Mouse (Mus musculus): ENCODE measurements around the gene 4931406P16Rik. TPM values are rescaled to one million over a fixed set of nuclear protein-coding genes. Genes with fewer than 3 reads are reported as not detected.

The 4931406P16Rik gene
- polyA plus RNA-seq, 1 experiment, result 31.9 TPM

DNA sequence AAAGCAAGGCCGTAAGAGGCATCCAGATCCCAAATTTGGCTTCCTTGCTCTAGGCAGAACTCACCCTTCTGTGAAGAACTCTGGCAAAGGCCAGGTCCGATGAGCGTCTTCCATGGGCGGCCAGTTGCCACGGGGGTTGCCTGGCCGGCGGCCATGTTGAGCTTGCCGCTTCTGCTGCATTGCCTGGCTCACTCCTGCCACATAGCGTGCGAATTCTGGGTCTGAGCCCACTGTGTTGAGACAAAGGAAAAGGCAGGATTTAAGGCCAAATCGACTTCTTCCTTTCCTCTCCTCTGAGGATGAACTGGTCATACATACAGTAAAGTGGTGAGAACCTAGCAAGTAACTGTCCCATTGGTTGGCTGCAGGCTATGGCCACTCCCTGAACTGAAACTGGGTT is 71.2 kb downstream of the 4931406P16Rik start:
- Histone ChIP-seq H3K4me1 (replicated peaks; ENCODE audit: control insufficient read depth, insufficient read depth, low read length) (no peaks in the 10 kb centered on the region), H3K27ac (ENCODE audit: control insufficient read depth, insufficient read depth, low read length) (no peak overlapping the region), H3K36me3 (ENCODE audit: control insufficient read depth, insufficient read depth, low read length) (peaks cover 32% of the 10 kb centered on the region), H3K4me3 (ENCODE audit: control insufficient read depth, insufficient read depth, low read length) (no peak overlapping the region), H3K27me3 (ENCODE audit: control insufficient read depth, insufficient read depth, low read length) (no peaks in the 10 kb centered on the region)
- TF ChIP-seq CTCF (IDR thresholded peaks at IDR 0.05; ENCODE audit: borderline replicate concordance, control insufficient read depth, extremely low read depth, insufficient read depth, low read length, poor library complexity), result no peak
- no peak for TF ChIP-seq POLR2A (IDR thresholded peaks at IDR 0.05; ENCODE audit: control insufficient read depth, extremely low read depth, insufficient read depth, low read length, poor library complexity)
- DNase-seq, result no peak
- 98% methylated on average over 11 of the region's 11 CpGs for whole genome bisulfite sequencing

DNA sequence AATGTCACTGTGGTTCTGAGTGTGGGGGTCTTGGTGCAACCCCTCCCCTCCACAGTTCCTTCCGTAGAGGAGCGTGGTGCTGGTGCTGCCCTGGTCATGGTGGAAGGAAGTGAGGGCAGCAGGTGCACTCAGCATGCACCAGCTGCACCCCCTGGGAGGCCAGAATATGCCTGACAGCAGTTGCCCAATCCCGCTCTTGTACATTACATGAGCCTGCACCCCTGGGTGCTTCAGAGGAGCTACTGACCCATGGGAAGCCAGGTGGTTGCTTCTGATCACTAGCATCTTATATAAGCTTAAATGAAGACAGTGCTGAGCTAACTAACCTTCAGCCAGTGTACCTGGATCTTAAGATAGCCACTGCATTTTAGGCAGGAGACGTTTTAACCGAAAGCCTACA is 75.3 kb downstream of the 4931406P16Rik start:
- no peak for TF ChIP-seq CTCF (IDR thresholded peaks at IDR 0.05; ENCODE audit: borderline replicate concordance, control insufficient read depth, extremely low read depth, insufficient read depth, low read length, poor library complexity)
- no peak for TF ChIP-seq POLR2A (IDR thresholded peaks at IDR 0.05; ENCODE audit: control insufficient read depth, extremely low read depth, insufficient read depth, low read length, poor library complexity)
- DNase-seq, result no peak
- H3K4me3 ChIP-seq (ENCODE audit: control insufficient read depth, insufficient read depth, low read length), result no peak overlapping the region
- H3K36me3 ChIP-seq (ENCODE audit: control insufficient read depth, insufficient read depth, low read length), result peaks cover 13% of the 10 kb centered on the region
- no peaks in the 10 kb centered on the region for H3K27me3 ChIP-seq (ENCODE audit: control insufficient read depth, insufficient read depth, low read length)
- no peak overlapping the region for H3K27ac ChIP-seq (ENCODE audit: control insufficient read depth, insufficient read depth, low read length)
- H3K4me1 ChIP-seq (replicated peaks; ENCODE audit: control insufficient read depth, insufficient read depth, low read length), result peaks cover 9% of the 10 kb centered on the region
- 84% methylated on average over 5 of the region's 5 CpGs for WGBS

DNA sequence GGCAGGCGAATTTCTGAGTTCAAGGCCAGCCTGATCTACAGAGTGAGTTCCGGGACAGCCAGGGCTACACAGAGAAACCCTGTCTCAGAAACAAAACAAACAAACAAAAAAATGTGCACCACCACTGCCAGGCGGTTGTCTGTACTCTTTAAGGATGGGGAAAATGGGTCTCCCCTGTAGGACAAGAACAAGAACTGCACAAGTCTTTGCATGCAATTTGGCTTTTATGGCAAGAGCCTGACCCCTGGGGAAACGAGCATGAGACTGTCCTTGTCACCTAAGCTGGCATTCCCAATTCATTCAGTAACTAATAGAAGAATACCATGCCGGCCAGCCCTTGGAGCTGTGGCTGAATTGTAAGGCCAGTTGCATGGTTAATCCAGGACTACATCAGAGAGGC is 77.7 kb downstream of the 4931406P16Rik start:
- no peak overlapping the region for H3K27ac ChIP-seq (ENCODE audit: control insufficient read depth, insufficient read depth, low read length)
- peaks cover 9% of the 10 kb centered on the region for H3K4me1 ChIP-seq (replicated peaks; ENCODE audit: control insufficient read depth, insufficient read depth, low read length)
- DNase-seq, result no peak
- H3K36me3 ChIP-seq (ENCODE audit: control insufficient read depth, insufficient read depth, low read length), result peaks cover 9% of the 10 kb centered on the region
- no peak for TF ChIP-seq POLR2A (IDR thresholded peaks at IDR 0.05; ENCODE audit: control insufficient read depth, extremely low read depth, insufficient read depth, low read length, poor library complexity)
- no peak for TF ChIP-seq CTCF (IDR thresholded peaks at IDR 0.05; ENCODE audit: borderline replicate concordance, control insufficient read depth, extremely low read depth, insufficient read depth, low read length, poor library complexity)
- WGBS, result 87% methylated on average over 5 of the region's 5 CpGs
- no peak overlapping the region for H3K4me3 ChIP-seq (ENCODE audit: control insufficient read depth, insufficient read depth, low read length)
- no peaks in the 10 kb centered on the region for H3K27me3 ChIP-seq (ENCODE audit: control insufficient read depth, insufficient read depth, low read length)

DNA sequence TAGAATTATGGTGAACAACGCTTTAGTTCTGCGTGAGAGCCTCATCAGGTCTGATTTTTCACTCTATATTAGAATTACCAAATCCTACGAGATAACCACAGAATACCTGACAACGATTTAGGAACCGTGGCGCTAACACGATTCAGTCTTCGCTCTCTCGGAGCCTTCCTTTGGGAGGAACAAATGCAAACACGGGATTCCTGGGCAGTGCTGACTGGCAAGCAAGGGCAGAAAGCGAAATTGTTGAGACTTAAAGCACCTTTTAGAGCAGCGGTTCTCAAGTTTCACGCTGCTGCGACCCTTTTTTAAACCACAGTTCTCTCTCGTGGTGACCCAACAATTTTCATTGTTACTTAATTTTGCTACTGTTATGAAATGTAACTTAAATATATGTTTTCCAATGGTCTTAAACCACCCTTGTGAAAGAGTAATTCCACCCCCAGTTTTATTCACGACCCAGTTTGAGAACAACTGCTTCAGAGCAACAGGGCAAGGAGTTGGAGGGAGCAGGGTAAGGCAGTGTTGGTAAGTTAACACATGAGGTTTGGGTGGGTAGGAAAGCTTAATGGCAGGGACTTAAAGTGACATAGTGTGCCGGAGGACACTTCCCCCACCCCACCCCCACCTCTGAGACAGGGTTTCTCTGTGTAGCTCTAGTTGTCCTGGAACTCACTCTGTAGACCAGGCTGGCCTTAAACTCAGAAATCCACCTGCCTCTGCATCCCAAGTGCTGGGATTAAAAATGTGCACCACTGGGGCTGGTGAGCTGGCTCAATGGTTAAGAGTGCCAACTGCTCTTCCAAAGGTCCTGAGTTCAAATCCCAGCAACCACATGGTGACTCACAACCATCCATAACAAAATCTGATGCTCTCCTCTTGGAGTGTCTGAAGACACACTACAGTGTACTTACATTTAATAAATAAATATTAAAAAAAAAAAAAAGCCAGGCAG is 78.5 kb downstream of the 4931406P16Rik start:
- peaks cover 4% of the 10 kb centered on the region; the same call in 1 of the 2 replicates for H3K36me3 ChIP-seq (ENCODE audit: control insufficient read depth, insufficient read depth, low read length)
- H3K4me1 ChIP-seq (replicated peaks; ENCODE audit: control insufficient read depth, insufficient read depth, low read length), result peaks cover 9% of the 10 kb centered on the region
- H3K27ac ChIP-seq (ENCODE audit: control insufficient read depth, insufficient read depth, low read length), result 0 out of 2 replicates have a peak overlapping the region, but pooled peaks have one; percentile 3
- peak overlapping the region; percentile 15 for H3K4me3 ChIP-seq (ENCODE audit: control insufficient read depth, insufficient read depth, low read length)
- H3K27me3 ChIP-seq (ENCODE audit: control insufficient read depth, insufficient read depth, low read length), result no peaks in the 10 kb centered on the region
- TF ChIP-seq CTCF (IDR thresholded peaks at IDR 0.05; ENCODE audit: borderline replicate concordance, control insufficient read depth, extremely low read depth, insufficient read depth, low read length, poor library complexity) (no peak), POLR2A (IDR thresholded peaks at IDR 0.05; ENCODE audit: control insufficient read depth, extremely low read depth, insufficient read depth, low read length, poor library complexity) (no peak)
- 3% methylated on average over 17 of the region's 17 CpGs for WGBS
- no peak for DNase-seq

DNA sequence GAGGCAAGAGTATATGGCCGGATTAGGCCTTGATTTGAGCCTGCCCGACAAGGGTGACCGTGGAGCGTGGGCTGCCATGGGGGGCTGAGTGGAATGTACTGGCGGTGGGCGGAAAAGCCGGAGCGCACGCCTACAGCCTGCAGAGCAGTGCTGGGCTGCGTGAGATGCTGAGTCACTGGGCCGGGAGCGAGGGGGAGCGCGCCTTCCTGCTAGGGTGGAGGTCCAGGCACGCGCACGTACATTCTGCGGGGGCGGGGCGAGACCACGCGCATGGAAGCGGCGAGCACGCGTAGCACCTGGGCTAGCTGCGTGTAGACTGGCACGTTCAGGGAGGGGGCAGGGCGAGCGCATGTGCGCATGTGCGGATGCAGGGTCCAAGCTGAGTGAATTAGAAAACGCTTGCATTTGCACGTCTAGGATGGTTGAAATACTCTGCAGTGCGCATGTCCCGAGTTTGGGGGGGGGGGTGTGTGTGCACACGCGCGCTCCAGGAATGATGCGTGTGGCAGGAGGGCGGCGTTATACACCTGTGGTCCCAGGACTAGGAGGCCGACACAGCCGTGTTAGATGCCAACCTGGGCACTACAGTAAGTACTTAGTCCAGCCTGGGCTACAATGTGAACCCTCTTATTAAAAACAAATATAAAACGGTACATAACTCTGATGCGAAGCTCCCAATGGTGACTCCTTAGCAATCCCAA is 79.3 kb downstream of the 4931406P16Rik start:
- TF ChIP-seq POLR2A (IDR thresholded peaks at IDR 0.05; ENCODE audit: control insufficient read depth, extremely low read depth, insufficient read depth, low read length, poor library complexity), result peak; percentile 65; the same call in 1 of the 2 replicates
- TF ChIP-seq CTCF (IDR thresholded peaks at IDR 0.05; ENCODE audit: borderline replicate concordance, control insufficient read depth, extremely low read depth, insufficient read depth, low read length, poor library complexity), result no peak
- peak overlapping the region; percentile 44 for H3K4me3 ChIP-seq (ENCODE audit: control insufficient read depth, insufficient read depth, low read length)
- peaks cover 13% of the 10 kb centered on the region for H3K4me1 ChIP-seq (replicated peaks; ENCODE audit: control insufficient read depth, insufficient read depth, low read length)
- peak; percentile 100 for DNase-seq
- H3K36me3 ChIP-seq (ENCODE audit: control insufficient read depth, insufficient read depth, low read length), result peaks cover 4% of the 10 kb centered on the region; the same call in 1 of the 2 replicates
- H3K27ac ChIP-seq (ENCODE audit: control insufficient read depth, insufficient read depth, low read length), result 0 out of 2 replicates have a peak overlapping the region, but pooled peaks have one; percentile 13
- under 1% methylated on average over 46 of the region's 46 CpGs for WGBS
- H3K27me3 ChIP-seq (ENCODE audit: control insufficient read depth, insufficient read depth, low read length), result no peaks in the 10 kb centered on the region

All from thymus, adult 2 months (tissue).